Mouse (Mus musculus): ENCODE data around the gene Jak3. TPM values are rescaled to one million over a fixed set of nuclear protein-coding genes. Genes with fewer than 3 reads are reported as not detected.

Jak3 gene
- polyA plus RNA-seq, 1 experiment from 2014 or later: 6.3 TPM

DNA sequence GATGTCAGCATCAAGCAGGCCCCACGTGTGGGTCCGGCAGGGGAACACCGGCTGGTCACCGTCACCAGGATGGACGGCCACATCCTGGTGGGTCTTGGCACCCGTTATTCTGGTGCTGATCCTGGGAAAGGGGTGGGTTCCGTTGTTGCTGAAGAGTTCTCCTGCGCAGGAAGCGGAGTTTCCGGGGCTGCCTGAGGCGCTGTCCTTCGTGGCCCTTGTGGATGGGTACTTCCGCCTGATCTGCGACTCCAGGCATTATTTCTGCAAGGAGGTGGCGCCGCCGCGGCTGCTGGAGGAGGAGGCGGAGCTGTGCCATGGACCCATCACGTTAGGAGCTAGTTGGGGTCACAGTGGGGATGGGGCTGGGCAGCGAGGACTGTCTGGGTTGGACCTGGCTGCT lies 4.4 kb downstream of the Jak3 start:
- no peak overlapping the region for H3K27ac ChIP-seq (replicated peaks in 1 of 2; ENCODE audit: control insufficient read depth in 1 of 2, insufficient read depth in 1 of 2, low read depth in 2 of 2, low read length in 2 of 2)
- H3K4me2 ChIP-seq (ENCODE audit: low read length): no peak overlapping the region
- peaks cover 10 to 24% of the 10 kb centered on the region in 2 experiments; a peak in 3 of 4 replicates for H3K4me1 ChIP-seq (ENCODE audit: control insufficient read depth in 2 of 2, insufficient read depth in 2 of 2, low read length in 2 of 2)
- 17% methylated on average over 21 of the region's 21 CpGs for WGBS
- peaks cover 72% of the 10 kb centered on the region for H3K27me3 ChIP-seq (ENCODE audit: control insufficient read depth, insufficient read depth, low read length)
- no peak for ATAC-seq (ENCODE audit: insufficient number of reproducible peaks, insufficient read depth, low FRiP score, low read depth)
- no peak overlapping the region for H3K9ac ChIP-seq (ENCODE audit: low read length)
- no peak overlapping the region for H3K4me3 ChIP-seq (ENCODE audit: control insufficient read depth in 1 of 2, insufficient read depth in 1 of 2, low read depth in 1 of 2, low read length in 2 of 2)
- H3K36me3 ChIP-seq (ENCODE audit: control insufficient read depth, insufficient read depth, low read length): no peaks in the 10 kb centered on the region
- no peaks in the 10 kb centered on the region for H3K9me3 ChIP-seq (ENCODE audit: control insufficient read depth, low read length)

DNA sequence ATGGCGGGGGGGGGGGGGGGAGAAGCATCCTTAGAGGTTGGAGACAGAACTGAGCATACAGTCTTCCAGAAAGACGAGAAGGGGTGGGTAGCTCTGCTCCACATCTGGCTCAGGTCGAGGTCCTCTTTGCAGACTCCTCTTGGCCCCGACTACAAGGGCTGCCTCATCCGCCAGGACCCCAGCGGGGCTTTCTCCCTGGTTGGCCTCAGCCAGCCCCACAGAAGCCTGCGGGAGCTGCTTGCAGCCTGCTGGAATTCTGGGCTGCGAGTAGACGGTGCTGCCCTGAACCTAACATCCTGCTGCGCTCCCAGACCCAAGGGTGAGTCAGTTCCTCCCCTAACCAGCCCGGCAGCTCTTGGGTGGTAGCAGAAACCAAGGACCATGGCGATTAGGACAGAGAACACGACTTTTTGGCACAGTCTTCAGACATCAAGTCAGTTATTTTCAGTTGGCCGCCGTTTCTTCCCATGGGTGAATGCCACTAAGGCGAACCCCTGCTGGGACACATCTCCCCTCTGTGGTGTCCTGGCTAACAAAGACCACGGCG lies 5.3 kb downstream of the Jak3 start:
- Histone ChIP-seq H3K4me1 (ENCODE audit: control insufficient read depth in 2 of 2, insufficient read depth in 2 of 2, low read length in 2 of 2) (peaks cover 17 to 26% of the 10 kb centered on the region in 2 experiments), H3K9me3 (ENCODE audit: control insufficient read depth, low read length) (no peaks in the 10 kb centered on the region), H3K27me3 (ENCODE audit: control insufficient read depth, insufficient read depth, low read length) (peaks cover 81% of the 10 kb centered on the region), H3K27ac (replicated peaks in 1 of 2; ENCODE audit: control insufficient read depth in 1 of 2, insufficient read depth in 1 of 2, low read depth in 2 of 2, low read length in 2 of 2) (no peak overlapping the region), H3K36me3 (ENCODE audit: control insufficient read depth, insufficient read depth, low read length) (no peaks in the 10 kb centered on the region), H3K4me2 (ENCODE audit: low read length) (no peak overlapping the region), H3K9ac (ENCODE audit: low read length) (no peak overlapping the region), H3K4me3 (ENCODE audit: control insufficient read depth in 1 of 2, insufficient read depth in 1 of 2, low read depth in 1 of 2, low read length in 2 of 2) (no peak overlapping the region)
- no peak for ATAC-seq (ENCODE audit: insufficient number of reproducible peaks, insufficient read depth, low FRiP score, low read depth)
- WGBS: 19% methylated on average over 18 of the region's 18 CpGs

DNA sequence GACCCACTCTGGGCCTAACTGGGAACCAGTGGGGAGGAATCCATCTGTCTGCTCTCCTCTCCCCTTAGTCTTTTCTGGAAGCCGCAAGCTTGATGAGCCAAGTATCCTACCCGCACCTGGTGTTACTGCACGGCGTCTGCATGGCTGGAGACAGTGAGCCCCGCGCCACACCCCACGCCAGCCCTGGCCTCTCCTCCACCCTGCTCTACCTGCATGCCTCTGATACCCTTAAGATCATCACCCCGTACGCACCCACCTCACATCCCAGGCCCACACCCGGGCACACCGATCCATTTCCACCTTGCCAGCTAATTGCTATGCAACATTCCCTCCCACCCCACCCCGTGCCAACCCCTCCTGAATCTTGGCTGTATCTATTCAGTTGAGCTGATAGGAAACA lies 6.7 kb downstream of the Jak3 start:
- peaks cover 95% of the 10 kb centered on the region for H3K27me3 ChIP-seq (ENCODE audit: control insufficient read depth, insufficient read depth, low read length)
- 77% methylated on average over 12 of the region's 12 CpGs for WGBS
- no peak overlapping the region for H3K4me2 ChIP-seq (ENCODE audit: low read length)
- peaks cover 20 to 27% of the 10 kb centered on the region in 2 experiments for H3K4me1 ChIP-seq (ENCODE audit: control insufficient read depth in 2 of 2, insufficient read depth in 2 of 2, low read length in 2 of 2)
- no peaks in the 10 kb centered on the region for H3K36me3 ChIP-seq (ENCODE audit: control insufficient read depth, insufficient read depth, low read length)
- no peaks in the 10 kb centered on the region for H3K9me3 ChIP-seq (ENCODE audit: control insufficient read depth, low read length)
- H3K9ac ChIP-seq (ENCODE audit: low read length): no peak overlapping the region
- ATAC-seq (ENCODE audit: insufficient number of reproducible peaks, insufficient read depth, low FRiP score, low read depth): no peak
- H3K27ac ChIP-seq (replicated peaks in 1 of 2; ENCODE audit: control insufficient read depth in 1 of 2, insufficient read depth in 1 of 2, low read depth in 2 of 2, low read length in 2 of 2): no peak overlapping the region
- no peak overlapping the region for H3K4me3 ChIP-seq (ENCODE audit: control insufficient read depth in 1 of 2, insufficient read depth in 1 of 2, low read depth in 1 of 2, low read length in 2 of 2)

DNA sequence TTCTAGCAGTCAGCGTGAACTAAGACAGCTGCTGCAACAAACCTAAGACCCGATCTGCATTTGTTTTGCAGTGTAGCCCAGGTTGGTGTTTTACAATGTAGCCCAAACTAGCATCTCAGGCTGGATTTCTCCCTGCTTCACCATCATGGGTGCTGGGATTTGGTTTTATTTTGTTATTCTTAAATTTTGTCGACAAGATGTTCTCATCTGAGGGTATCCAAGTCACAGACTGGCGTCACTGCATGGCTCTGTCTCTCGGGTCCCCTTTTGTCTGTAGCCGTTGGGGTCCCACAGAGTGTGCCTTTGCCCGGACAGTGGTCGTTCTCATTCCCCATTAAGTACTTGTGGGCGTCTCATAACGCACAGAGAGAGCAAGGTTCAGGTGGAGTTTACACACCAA lies 8.6 kb downstream of the Jak3 start:
- Histone ChIP-seq H3K9me3 (ENCODE audit: control insufficient read depth, low read length) (no peaks in the 10 kb centered on the region), H3K4me1 (ENCODE audit: control insufficient read depth in 2 of 2, insufficient read depth in 2 of 2, low read length in 2 of 2) (peaks cover 15 to 19% of the 10 kb centered on the region in 2 experiments), H3K27ac (replicated peaks in 1 of 2; ENCODE audit: control insufficient read depth in 1 of 2, insufficient read depth in 1 of 2, low read depth in 2 of 2, low read length in 2 of 2) (no peak overlapping the region), H3K4me3 (ENCODE audit: control insufficient read depth in 1 of 2, insufficient read depth in 1 of 2, low read depth in 1 of 2, low read length in 2 of 2) (no peak overlapping the region), H3K4me2 (ENCODE audit: low read length) (no peak overlapping the region), H3K36me3 (ENCODE audit: control insufficient read depth, insufficient read depth, low read length) (no peaks in the 10 kb centered on the region), H3K9ac (ENCODE audit: low read length) (no peak overlapping the region), H3K27me3 (ENCODE audit: control insufficient read depth, insufficient read depth, low read length) (peaks cover 99% of the 10 kb centered on the region)
- WGBS: 35% methylated on average over 10 of the region's 10 CpGs
- no peak for ATAC-seq (ENCODE audit: insufficient number of reproducible peaks, insufficient read depth, low FRiP score, low read depth)

DNA sequence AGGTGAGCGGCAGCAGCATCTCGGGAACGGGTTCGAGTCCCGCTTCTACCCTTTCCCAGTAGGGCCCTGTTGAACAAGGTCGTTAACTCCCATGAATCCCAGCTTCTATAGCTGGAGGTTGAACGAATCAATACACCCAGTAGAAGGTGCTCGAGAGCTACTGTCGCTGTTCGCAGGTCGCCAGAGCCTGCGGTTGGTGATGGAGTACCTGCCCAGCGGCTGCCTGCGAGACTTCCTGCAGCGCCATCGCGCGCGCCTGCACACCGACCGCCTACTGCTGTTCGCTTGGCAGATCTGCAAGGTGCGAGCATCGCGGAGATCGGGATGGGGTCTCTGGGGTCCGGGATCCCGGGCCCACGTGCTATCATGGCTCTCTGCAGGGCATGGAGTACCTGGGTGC lies 9.5 kb downstream of the Jak3 start:
- WGBS: 10% methylated on average over 29 of the region's 29 CpGs
- peak overlapping the region; percentile 60 for H3K4me2 ChIP-seq (ENCODE audit: low read length)
- H3K4me3 ChIP-seq (ENCODE audit: control insufficient read depth in 1 of 2, insufficient read depth in 1 of 2, low read depth in 1 of 2, low read length in 2 of 2): peak overlapping the region; percentile 16 to 27
- H3K9ac ChIP-seq (ENCODE audit: low read length): no peak overlapping the region
- no peaks in the 10 kb centered on the region for H3K9me3 ChIP-seq (ENCODE audit: control insufficient read depth, low read length)
- no peak for ATAC-seq (ENCODE audit: insufficient number of reproducible peaks, insufficient read depth, low FRiP score, low read depth)
- H3K36me3 ChIP-seq (ENCODE audit: control insufficient read depth, insufficient read depth, low read length): no peaks in the 10 kb centered on the region
- peaks cover 100% of the 10 kb centered on the region for H3K27me3 ChIP-seq (ENCODE audit: control insufficient read depth, insufficient read depth, low read length)
- H3K4me1 ChIP-seq (ENCODE audit: control insufficient read depth in 2 of 2, insufficient read depth in 2 of 2, low read length in 2 of 2): peaks cover 12 to 16% of the 10 kb centered on the region in 2 experiments
- H3K27ac ChIP-seq (replicated peaks in 1 of 2; ENCODE audit: control insufficient read depth in 1 of 2, insufficient read depth in 1 of 2, low read depth in 2 of 2, low read length in 2 of 2): no peak overlapping the region

DNA sequence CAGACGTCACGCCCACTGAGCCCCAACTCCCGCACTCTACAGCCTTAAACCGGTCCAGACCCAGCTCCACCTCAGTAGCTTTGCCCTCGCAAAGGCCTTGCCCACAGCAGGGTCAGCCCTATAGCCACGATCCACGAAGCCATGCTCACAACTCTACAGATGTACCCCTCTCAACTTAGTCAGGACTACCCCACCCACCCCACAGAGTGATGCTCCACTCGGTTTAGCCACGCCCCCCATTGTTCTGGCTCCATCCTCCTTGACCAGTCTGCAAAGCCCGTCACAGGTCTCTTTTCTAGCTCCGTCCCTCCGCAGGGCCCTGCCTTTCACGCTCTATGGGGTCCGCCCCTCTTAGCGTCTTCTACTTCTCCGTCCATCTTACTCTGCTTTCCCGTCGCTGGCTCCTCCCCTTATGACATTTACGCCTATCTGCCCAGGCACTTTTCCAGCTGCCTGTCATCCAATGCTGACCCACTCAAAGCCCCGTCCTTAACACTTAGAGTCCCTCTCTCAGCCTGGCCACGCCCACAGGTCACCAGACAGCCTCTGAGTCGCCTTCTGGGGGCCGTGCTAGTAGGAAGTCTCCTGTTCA lies 10.1 kb downstream of the Jak3 start:
- WGBS: 5% methylated on average over 23 of the region's 23 CpGs
- peak overlapping the region; percentile 16 to 27 for H3K4me3 ChIP-seq (ENCODE audit: control insufficient read depth in 1 of 2, insufficient read depth in 1 of 2, low read depth in 1 of 2, low read length in 2 of 2)
- peaks cover 12 to 16% of the 10 kb centered on the region in 2 experiments for H3K4me1 ChIP-seq (ENCODE audit: control insufficient read depth in 2 of 2, insufficient read depth in 2 of 2, low read length in 2 of 2)
- no peak overlapping the region for H3K9ac ChIP-seq (ENCODE audit: low read length)
- peak overlapping the region; percentile 60 for H3K4me2 ChIP-seq (ENCODE audit: low read length)
- peaks cover 100% of the 10 kb centered on the region for H3K27me3 ChIP-seq (ENCODE audit: control insufficient read depth, insufficient read depth, low read length)
- peak; percentile 34 for ATAC-seq (ENCODE audit: insufficient number of reproducible peaks, insufficient read depth, low FRiP score, low read depth)
- no peak overlapping the region for H3K27ac ChIP-seq (replicated peaks in 1 of 2; ENCODE audit: control insufficient read depth in 1 of 2, insufficient read depth in 1 of 2, low read depth in 2 of 2, low read length in 2 of 2)
- H3K36me3 ChIP-seq (ENCODE audit: control insufficient read depth, insufficient read depth, low read length): no peaks in the 10 kb centered on the region
- H3K9me3 ChIP-seq (ENCODE audit: control insufficient read depth, low read length): no peaks in the 10 kb centered on the region

DNA sequence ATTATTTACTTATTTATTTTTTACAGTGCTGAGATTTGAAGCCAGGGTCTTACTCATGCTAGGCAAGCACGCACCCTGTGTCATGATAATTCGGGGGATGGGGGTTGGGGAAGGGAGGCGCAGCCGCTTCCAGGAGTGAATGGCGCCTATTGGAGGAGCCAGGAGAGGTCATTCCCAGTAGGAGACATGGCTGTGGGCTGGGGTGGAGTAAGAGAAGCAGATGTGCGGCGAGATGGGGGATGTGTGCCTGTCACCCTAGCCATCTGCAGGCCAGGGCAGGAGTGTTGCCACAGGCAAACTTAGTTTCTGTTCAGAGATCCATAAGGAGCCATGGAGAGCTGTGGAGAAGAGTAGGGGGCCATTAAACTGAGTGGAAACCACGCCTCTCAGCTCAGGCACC lies 11.5 kb downstream of the Jak3 start:
- H3K4me1 ChIP-seq (ENCODE audit: control insufficient read depth in 2 of 2, insufficient read depth in 2 of 2, low read length in 2 of 2): peaks cover 12 to 13% of the 10 kb centered on the region in 2 experiments
- no peak overlapping the region for H3K9ac ChIP-seq (ENCODE audit: low read length)
- H3K27me3 ChIP-seq (ENCODE audit: control insufficient read depth, insufficient read depth, low read length): peaks cover 100% of the 10 kb centered on the region
- H3K4me2 ChIP-seq (ENCODE audit: low read length): no peak overlapping the region
- 9% methylated on average over 8 of the region's 8 CpGs for WGBS
- H3K27ac ChIP-seq (replicated peaks in 1 of 2; ENCODE audit: control insufficient read depth in 1 of 2, insufficient read depth in 1 of 2, low read depth in 2 of 2, low read length in 2 of 2): no peak overlapping the region
- no peak for ATAC-seq (ENCODE audit: insufficient number of reproducible peaks, insufficient read depth, low FRiP score, low read depth)
- no peaks in the 10 kb centered on the region for H3K9me3 ChIP-seq (ENCODE audit: control insufficient read depth, low read length)
- no peak overlapping the region for H3K4me3 ChIP-seq (ENCODE audit: control insufficient read depth in 1 of 2, insufficient read depth in 1 of 2, low read depth in 1 of 2, low read length in 2 of 2)
- no peaks in the 10 kb centered on the region for H3K36me3 ChIP-seq (ENCODE audit: control insufficient read depth, insufficient read depth, low read length)

DNA sequence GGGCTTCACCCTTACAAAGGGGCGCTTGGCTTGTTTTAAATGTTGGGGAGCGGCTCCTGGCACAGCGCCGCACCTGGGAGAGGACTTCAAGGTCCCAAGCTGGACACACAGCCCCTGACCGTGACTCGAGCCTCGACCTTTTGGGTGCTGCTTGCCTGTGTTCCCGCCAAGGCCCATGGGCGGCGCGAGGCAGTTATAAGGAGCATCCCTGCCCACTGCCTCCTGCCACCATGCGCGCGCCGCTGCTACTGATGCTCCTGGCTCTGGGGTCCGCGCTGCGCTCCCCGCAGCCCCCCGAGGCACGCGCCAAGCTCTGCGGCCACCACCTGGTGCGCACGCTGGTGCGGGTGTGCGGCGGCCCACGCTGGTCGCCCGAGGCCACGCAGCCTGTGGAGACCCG lies 12.9 kb downstream of the Jak3 start, which contains the start of gene Insl3:
TSS of gene Insl3 (plus strand) at position 187 of the 400 bp plus-strand sequence.
- Histone ChIP-seq H3K4me3 (ENCODE audit: control insufficient read depth in 1 of 2, insufficient read depth in 1 of 2, low read depth in 1 of 2, low read length in 2 of 2) (no peak within 1 kb of the TSS), H3K27me3 (ENCODE audit: control insufficient read depth, insufficient read depth, low read length) (peaks cover 100% of the 10 kb centered on the region), H3K4me1 (ENCODE audit: control insufficient read depth in 2 of 2, insufficient read depth in 2 of 2, low read length in 2 of 2) (peaks cover 12 to 19% of the 10 kb centered on the region in 2 experiments), H3K4me2 (ENCODE audit: low read length) (no peak within 1 kb of the TSS), H3K9me3 (ENCODE audit: control insufficient read depth, low read length) (no peaks in the 10 kb centered on the region), H3K36me3 (ENCODE audit: control insufficient read depth, insufficient read depth, low read length) (no peaks in the 10 kb centered on the region), H3K27ac (replicated peaks in 1 of 2; ENCODE audit: control insufficient read depth in 1 of 2, insufficient read depth in 1 of 2, low read depth in 2 of 2, low read length in 2 of 2) (no peak within 1 kb of the TSS), H3K9ac (ENCODE audit: low read length) (no peak within 1 kb of the TSS)
- 11% methylated on average over 33 of the region's 33 CpGs for WGBS
- no peak for ATAC-seq (ENCODE audit: insufficient number of reproducible peaks, insufficient read depth, low FRiP score, low read depth)

All from heart, embryonic 14.5 days (tissue).